Mouse (Mus musculus) effector memory CD4-positive, alpha-beta T cell, adult 5 months (primary cell): ENCODE data around the gene Dmrtc1c1. TPM values are rescaled to one million over a fixed set of nuclear protein-coding genes. Genes with fewer than 3 reads are reported as not detected.

ENCODE experiments used
- polyA plus RNA-seq: library from polyadenylated mRNA; unstranded; fragments of 100-300 nt; shearing (Covaris generic); gene quantifications from one replicate; pipeline ENCODE4 v1.2.1, GENCODE M21; 2017

Gene Dmrtc1c1
- not detected for polyA plus RNA-seq

GRCm38 (mm10) chrX:102802663-102803062 lies at the start of gene Dmrtc1c1:
Gene Dmrtc1c1, plus strand, starts transcription at chrX:102802963.

GRCm38 (mm10) chrX:102854516-102854915 lies 51.8 kb downstream of the Dmrtc1c1 start, which contains the start of gene Dmrtc1c2:
Gene Dmrtc1c2, minus strand, starts transcription at chrX:102854616.

Other genes starting within 250 kb of the Dmrtc1c1 start
- gene Phka1, start 158.7 kb upstream of the Dmrtc1c1 start, polyA plus RNA-seq: not detected
- not detected for gene Gm3880, start 116.0 kb upstream of the Dmrtc1c1 start, polyA plus RNA-seq
- gene Gm9112, start 95.3 kb upstream of the Dmrtc1c1 start, polyA plus RNA-seq: not detected
- gene Dmrtc1b, start 95.1 kb upstream of the Dmrtc1c1 start, polyA plus RNA-seq: not detected
- not detected for gene Dmrtc1c2, start 51.7 kb downstream of the Dmrtc1c1 start, polyA plus RNA-seq
- gene 1700031F05Rik, start 65.0 kb downstream of the Dmrtc1c1 start, polyA plus RNA-seq: not detected
- not detected for gene Dmrtc1a, start 105.7 kb downstream of the Dmrtc1c1 start, polyA plus RNA-seq
- not detected for gene 1700011M02Rik, start 105.9 kb downstream of the Dmrtc1c1 start, polyA plus RNA-seq
- gene 1700018G05Rik, start 125.4 kb downstream of the Dmrtc1c1 start, polyA plus RNA-seq: not detected